Mouse (Mus musculus) cerebellum, adult 9-10 months (tissue): ENCODE results near the gene Pilra.

Source experiments
- DNase-seq: peaks from one replicate; pipeline ENCODE4 v3.0.0; 2022

Pilra gene

DNA sequence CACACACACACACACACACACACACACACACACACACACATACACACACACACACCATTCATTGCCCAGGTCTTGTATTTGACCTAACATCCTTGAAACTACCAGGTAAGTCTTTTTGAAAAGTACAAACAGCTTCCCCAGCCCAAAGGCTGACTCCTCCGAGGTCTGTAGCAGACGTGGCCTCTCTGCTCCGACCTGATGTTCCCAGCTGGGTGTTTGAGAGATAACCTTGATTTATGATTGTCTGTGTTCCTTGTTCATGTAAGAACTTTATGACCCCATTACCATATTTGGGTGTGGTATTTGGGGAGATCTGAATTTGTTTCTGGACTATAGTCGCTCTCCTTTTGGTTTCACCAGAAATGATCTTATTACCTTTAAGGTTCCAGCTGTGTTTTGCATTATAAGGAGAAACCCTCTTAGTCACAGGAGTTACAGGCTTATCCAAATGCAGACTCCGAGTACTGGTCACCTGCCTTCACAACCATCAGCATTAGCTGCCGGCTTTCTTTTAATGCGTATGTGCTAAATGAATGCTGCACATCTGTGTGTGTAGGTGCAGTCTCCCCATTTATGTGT is 58.7 kb downstream of the Pilra start:
- peak; percentile 44 for DNase-seq

DNA sequence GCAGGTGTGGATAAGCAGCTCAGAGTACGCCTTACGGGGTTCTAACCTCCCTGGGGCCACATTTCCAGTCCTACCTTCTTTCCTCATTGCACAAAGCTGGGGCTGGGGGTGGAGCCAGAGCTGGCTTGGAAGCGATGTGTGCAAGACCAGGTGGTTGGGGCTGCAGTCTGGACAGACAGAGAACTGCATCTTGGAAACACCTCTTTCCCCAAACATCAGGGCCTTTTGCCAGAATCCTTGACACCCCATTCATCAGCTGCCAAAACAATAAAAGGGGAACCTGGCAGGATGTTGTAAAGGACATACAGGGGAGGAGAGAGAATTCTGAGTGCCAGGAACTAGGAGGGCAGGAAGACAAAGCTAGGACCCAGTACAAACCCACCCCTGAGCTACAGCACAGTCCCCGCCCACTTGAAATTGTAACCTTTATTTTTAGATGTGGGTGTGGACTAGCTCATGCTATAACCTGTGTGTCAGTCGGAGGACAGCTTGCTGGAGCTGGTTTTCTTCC is 59.6 kb downstream of the Pilra start:
- no peak for DNase-seq

DNA sequence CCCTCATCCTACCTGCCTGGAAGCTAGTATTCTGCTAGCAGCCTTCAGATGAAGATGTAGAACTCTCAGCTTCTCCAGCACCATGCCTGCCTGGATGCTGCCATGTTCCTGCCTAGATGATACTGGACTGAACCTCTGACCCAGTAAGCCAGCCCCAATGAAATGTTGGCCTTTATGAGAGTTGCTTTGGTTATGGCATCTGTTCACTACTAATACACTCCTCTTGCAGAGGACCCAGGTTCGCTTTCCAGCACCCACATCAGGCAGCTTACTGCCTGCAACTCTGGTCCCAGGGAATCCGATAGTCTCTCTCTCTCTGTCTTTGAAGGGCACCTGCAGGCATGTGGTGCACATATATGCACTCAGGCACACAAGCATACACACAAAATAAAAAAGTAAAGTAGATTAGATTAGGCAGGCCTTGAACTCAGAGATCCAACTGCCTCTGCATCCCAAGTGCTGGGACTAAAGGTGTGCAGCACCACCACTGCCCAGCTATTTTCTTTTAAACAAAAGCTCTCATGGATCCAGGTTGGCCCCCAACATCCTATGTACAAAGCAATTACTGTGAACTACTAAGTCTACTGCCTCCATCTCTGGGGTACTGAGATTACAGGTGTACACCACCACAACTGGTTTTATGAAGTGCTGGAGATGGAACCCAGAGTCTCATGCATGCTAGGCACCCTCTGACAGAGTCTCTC is 60.3 kb downstream of the Pilra start:
- DNase-seq: no peak

DNA sequence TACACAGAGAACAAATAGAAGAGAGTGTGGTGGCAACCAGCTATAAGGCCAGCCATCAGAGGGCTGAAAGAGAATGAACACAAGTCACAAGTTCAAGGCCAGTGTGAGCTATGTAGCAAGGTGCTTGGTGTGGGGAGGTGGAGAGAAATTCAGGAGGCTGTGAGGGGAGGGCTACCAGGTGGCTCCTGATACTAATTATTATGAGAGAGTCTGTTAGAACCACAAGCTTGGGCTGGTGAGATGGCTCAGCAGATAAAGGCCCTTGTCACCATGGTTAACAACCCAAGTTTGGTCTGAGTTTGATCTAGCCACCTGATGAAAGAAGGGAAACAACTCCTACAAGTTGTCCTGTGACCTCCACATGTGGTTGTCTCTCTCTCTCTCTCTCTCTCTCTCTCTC is 63.3 kb downstream of the Pilra start:
- no peak for DNase-seq
